Mouse (Mus musculus) heart, postnatal 4 days (tissue): ENCODE measurements around the gene Itga1. TPM values are rescaled to one million over a fixed set of nuclear protein-coding genes. Genes with fewer than 3 reads are reported as not detected.

Experiments
- DNase-seq: peaks from one replicate; pipeline ENCODE4 v3.0.0; 2021
- total RNA-seq, 2 experiments: library from RNA; stranded (reverse); gene quantifications; 2 replicates each; pipeline ENCODE4 v1.2.3; 2021

Gene Itga1
- total RNA-seq, 2 experiments from 2014 or later = 82.4 to 86.8 TPM

- DNase-seq = peak; percentile 73
Observed at GRCm38 (mm10) chr13:114987161-114987560, 114.6 kb downstream of the Itga1 start.

- DNase-seq = no peak
Observed at GRCm38 (mm10) chr13:114984658-114985057, 117.1 kb downstream of the Itga1 start.

GRCm38 (mm10) chr13:114983116-114983515 is 118.6 kb downstream of the Itga1 start:
- no peak for DNase-seq

- no peak for DNase-seq
Observed at GRCm38 (mm10) chr13:114980831-114981419, 120.8 kb downstream of the Itga1 start.

- DNase-seq = no peak
Observed at GRCm38 (mm10) chr13:114974484-114975042, 127.2 kb downstream of the Itga1 start.

GRCm38 (mm10) chr13:114971905-114972304 is 129.9 kb downstream of the Itga1 start:
- DNase-seq = no peak

- DNase-seq = peak; percentile 85
Observed at GRCm38 (mm10) chr13:114964233-114964632, 137.5 kb downstream of the Itga1 start.

GRCm38 (mm10) chr13:114954516-114954915 is 147.2 kb downstream of the Itga1 start:
- no peak for DNase-seq

GRCm38 (mm10) chr13:114933541-114933940 is 168.2 kb downstream of the Itga1 start:
- DNase-seq = no peak

- DNase-seq = peak; percentile 76
Observed at GRCm38 (mm10) chr13:114931775-114932294, 169.9 kb downstream of the Itga1 start, which contains the start of gene Itga2. Itga2 (minus strand) TSS chr13:114932100.

GRCm38 (mm10) chr13:114930996-114931649 is 170.6 kb downstream of the Itga1 start:
- DNase-seq = peak; percentile 28

GRCm38 (mm10) chr13:114924785-114925184 is 177.0 kb downstream of the Itga1 start:
- no peak for DNase-seq

GRCm38 (mm10) chr13:114923331-114923730 is 178.4 kb downstream of the Itga1 start:
- DNase-seq = peak; percentile 9

GRCm38 (mm10) chr13:114915767-114916166 is 186.0 kb downstream of the Itga1 start:
- DNase-seq = no peak

- DNase-seq = no peak
Observed at GRCm38 (mm10) chr13:114914963-114915362, 186.8 kb downstream of the Itga1 start.

GRCm38 (mm10) chr13:114914559-114914958 is 187.2 kb downstream of the Itga1 start:
- no peak for DNase-seq

GRCm38 (mm10) chr13:114910629-114911028 is 191.1 kb downstream of the Itga1 start:
- DNase-seq = no peak

GRCm38 (mm10) chr13:114909514-114909913 is 192.2 kb downstream of the Itga1 start:
- DNase-seq = no peak

- DNase-seq = no peak
Observed at GRCm38 (mm10) chr13:114907876-114908275, 193.9 kb downstream of the Itga1 start.
